Mouse (Mus musculus): ENCODE results near the gene Mfsd2a. TPM values are rescaled to one million over a fixed set of nuclear protein-coding genes. Genes with fewer than 3 reads are reported as not detected.

Gene Mfsd2a
- polyA plus RNA-seq, 1 experiment: 7.2 TPM

- H3K4me1 ChIP-seq (ENCODE audit: control insufficient read depth, insufficient read depth, low read length): no peaks in the 10 kb centered on the region
- no peak overlapping the region for H3K4me3 ChIP-seq (replicated peaks; ENCODE audit: extremely low read depth, low read depth, low read length)
- TF ChIP-seq CTCF (IDR thresholded peaks at IDR 0.05; ENCODE audit: insufficient read depth, low read length): no peak
- no peak for TF ChIP-seq POLR2A (IDR thresholded peaks at IDR 0.05; ENCODE audit: borderline replicate concordance, extremely low read depth, low read depth, low read length)
- 86% methylated on average over 3 of the region's 3 CpGs for WGBS
- no peak for DNase-seq
These were observed 13.8 kb downstream of the Mfsd2a start for GRCm38 (mm10) chr4:122947223-122947622.

DNA sequence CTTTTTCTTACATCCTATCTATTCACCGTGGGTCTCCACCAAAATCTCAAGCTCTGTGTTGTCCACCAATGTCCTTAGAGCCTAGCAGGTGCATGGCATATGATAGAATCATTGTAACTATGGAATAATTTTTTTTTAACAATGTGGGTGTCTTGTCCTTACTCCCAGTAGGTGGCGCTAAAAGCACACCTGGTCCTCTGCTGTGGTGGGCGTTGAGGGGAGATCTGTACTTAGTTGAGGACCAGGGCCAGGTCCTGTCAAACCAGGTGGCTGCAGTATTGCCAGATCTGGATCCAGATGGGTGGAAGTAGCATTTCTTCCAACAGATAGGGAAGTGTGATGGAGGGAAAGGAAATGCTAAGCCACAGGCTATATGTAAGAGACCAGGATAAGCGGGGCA lies 16.6 kb downstream of the Mfsd2a start:
- TF ChIP-seq CTCF (IDR thresholded peaks at IDR 0.05; ENCODE audit: insufficient read depth, low read length) (peak; percentile 73), POLR2A (IDR thresholded peaks at IDR 0.05; ENCODE audit: borderline replicate concordance, extremely low read depth, low read depth, low read length) (no peak)
- Histone ChIP-seq H3K4me1 (ENCODE audit: control insufficient read depth, insufficient read depth, low read length) (no peaks in the 10 kb centered on the region), H3K4me3 (replicated peaks; ENCODE audit: extremely low read depth, low read depth, low read length) (no peak overlapping the region)
- 23% methylated on average over 4 of the region's 4 CpGs for WGBS
- DNase-seq: no peak

- Histone ChIP-seq H3K4me1 (ENCODE audit: control insufficient read depth, insufficient read depth, low read length) (no peaks in the 10 kb centered on the region), H3K4me3 (replicated peaks; ENCODE audit: extremely low read depth, low read depth, low read length) (no peak overlapping the region)
- DNase-seq: no peak
- TF ChIP-seq POLR2A (IDR thresholded peaks at IDR 0.05; ENCODE audit: borderline replicate concordance, extremely low read depth, low read depth, low read length) (no peak), CTCF (IDR thresholded peaks at IDR 0.05; ENCODE audit: insufficient read depth, low read length) (no peak)
- 71% methylated on average over 2 of the region's 2 CpGs for WGBS
These were observed 21.8 kb downstream of the Mfsd2a start for GRCm38 (mm10) chr4:122939048-122939796.

DNA sequence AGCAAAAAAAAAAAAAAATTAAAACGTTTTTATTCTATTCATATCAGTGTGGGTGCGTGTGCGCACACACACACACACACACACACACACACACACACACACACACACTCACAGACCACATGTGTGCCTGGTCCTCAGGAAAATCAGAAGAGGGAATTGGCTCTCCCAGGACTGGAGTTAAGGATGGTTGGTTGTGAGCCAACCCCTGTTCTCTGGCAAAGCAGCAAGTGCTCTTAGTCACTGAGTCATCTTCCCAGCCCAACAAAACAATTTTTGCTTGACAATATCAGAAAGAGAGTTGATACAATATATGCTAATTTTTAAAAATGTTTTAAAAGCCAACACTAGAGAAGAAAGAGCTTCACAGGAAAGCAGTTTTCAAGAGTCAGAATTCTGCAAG lies 23.5 kb downstream of the Mfsd2a start:
- DNase-seq: no peak
- H3K4me1 ChIP-seq (ENCODE audit: control insufficient read depth, insufficient read depth, low read length): no peaks in the 10 kb centered on the region
- 40% methylated on average over 1 of the region's 3 CpGs for WGBS
- H3K4me3 ChIP-seq (replicated peaks; ENCODE audit: extremely low read depth, low read depth, low read length): no peak overlapping the region
- TF ChIP-seq POLR2A (IDR thresholded peaks at IDR 0.05; ENCODE audit: borderline replicate concordance, extremely low read depth, low read depth, low read length): no peak
- TF ChIP-seq CTCF (IDR thresholded peaks at IDR 0.05; ENCODE audit: insufficient read depth, low read length): no peak

GRCm38 (mm10) chr4:122935466-122936099 lies 25.4 kb downstream of the Mfsd2a start:
- Histone ChIP-seq H3K4me3 (replicated peaks; ENCODE audit: extremely low read depth, low read depth, low read length) (no peak overlapping the region), H3K4me1 (ENCODE audit: control insufficient read depth, insufficient read depth, low read length) (no peaks in the 10 kb centered on the region)
- DNase-seq: no peak
- 73% methylated on average over 9 of the region's 9 CpGs for WGBS
- no peak for TF ChIP-seq CTCF (IDR thresholded peaks at IDR 0.05; ENCODE audit: insufficient read depth, low read length)

- no peak overlapping the region for H3K4me3 ChIP-seq (replicated peaks; ENCODE audit: extremely low read depth, low read depth, low read length)
- H3K4me1 ChIP-seq (ENCODE audit: control insufficient read depth, insufficient read depth, low read length): no peaks in the 10 kb centered on the region
- DNase-seq: no peak
- WGBS: 36% methylated on average over 3 of the region's 3 CpGs
- no peak for TF ChIP-seq CTCF (IDR thresholded peaks at IDR 0.05; ENCODE audit: insufficient read depth, low read length)
- TF ChIP-seq POLR2A (IDR thresholded peaks at IDR 0.05; ENCODE audit: borderline replicate concordance, extremely low read depth, low read depth, low read length): no peak
These were observed 27.1 kb downstream of the Mfsd2a start for GRCm38 (mm10) chr4:122933857-122934256.

- TF ChIP-seq POLR2A (IDR thresholded peaks at IDR 0.05; ENCODE audit: borderline replicate concordance, extremely low read depth, low read depth, low read length) (no peak), CTCF (IDR thresholded peaks at IDR 0.05; ENCODE audit: insufficient read depth, low read length) (no peak)
- Histone ChIP-seq H3K4me3 (replicated peaks; ENCODE audit: extremely low read depth, low read depth, low read length) (no peak overlapping the region), H3K4me1 (ENCODE audit: control insufficient read depth, insufficient read depth, low read length) (no peaks in the 10 kb centered on the region)
- 48% methylated on average over 3 of the region's 3 CpGs for WGBS
- DNase-seq: no peak
These were observed 27.9 kb downstream of the Mfsd2a start for GRCm38 (mm10) chr4:122933051-122933591.

GRCm38 (mm10) chr4:122932239-122932978 lies 28.6 kb downstream of the Mfsd2a start:
- Histone ChIP-seq H3K4me1 (ENCODE audit: control insufficient read depth, insufficient read depth, low read length) (no peaks in the 10 kb centered on the region), H3K4me3 (replicated peaks; ENCODE audit: extremely low read depth, low read depth, low read length) (no peak overlapping the region)
- no peak for DNase-seq
- 68% methylated on average over 8 of the region's 8 CpGs for WGBS
- TF ChIP-seq POLR2A (IDR thresholded peaks at IDR 0.05; ENCODE audit: borderline replicate concordance, extremely low read depth, low read depth, low read length) (no peak), CTCF (IDR thresholded peaks at IDR 0.05; ENCODE audit: insufficient read depth, low read length) (no peak)

DNA sequence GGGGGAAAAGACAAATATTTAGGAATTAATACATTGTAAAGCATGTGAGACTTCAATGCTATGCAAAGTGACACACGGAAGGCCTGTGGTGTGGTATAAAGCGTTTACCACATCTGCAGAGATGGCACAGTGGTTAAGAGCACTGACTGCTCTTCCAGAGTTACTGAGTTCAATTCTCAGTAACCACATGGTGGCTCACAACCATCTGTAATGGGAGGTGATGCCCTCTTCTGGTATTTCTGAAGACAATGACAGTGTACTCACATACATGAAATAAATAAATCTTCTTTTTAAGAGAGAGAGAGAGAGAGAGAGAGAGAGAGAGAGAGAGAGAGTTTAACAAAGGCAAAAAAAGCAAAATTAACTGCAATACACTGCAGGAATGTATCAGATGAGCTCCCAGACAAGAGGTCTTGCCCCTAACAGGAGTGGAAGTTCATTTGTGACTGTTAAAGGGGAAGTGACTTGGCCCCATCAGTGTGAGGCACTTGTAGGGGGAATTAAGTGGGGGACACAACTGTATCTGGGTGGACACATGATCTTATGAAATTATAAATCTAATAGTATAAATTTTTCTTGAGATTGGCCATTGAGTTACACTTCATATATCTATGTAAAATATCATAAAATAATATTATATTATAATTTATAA lies 29.9 kb downstream of the Mfsd2a start:
- Histone ChIP-seq H3K4me3 (replicated peaks; ENCODE audit: extremely low read depth, low read depth, low read length) (no peak overlapping the region), H3K4me1 (ENCODE audit: control insufficient read depth, insufficient read depth, low read length) (no peaks in the 10 kb centered on the region)
- WGBS: 82% methylated on average over 2 of the region's 2 CpGs
- TF ChIP-seq POLR2A (IDR thresholded peaks at IDR 0.05; ENCODE audit: borderline replicate concordance, extremely low read depth, low read depth, low read length) (no peak), CTCF (IDR thresholded peaks at IDR 0.05; ENCODE audit: insufficient read depth, low read length) (no peak)
- no peak for DNase-seq

Measured in lung, adult 2 months (tissue).